Comparison of ENCODE assay signal across 26 mouse cellular contexts in the genomic region with DNA sequence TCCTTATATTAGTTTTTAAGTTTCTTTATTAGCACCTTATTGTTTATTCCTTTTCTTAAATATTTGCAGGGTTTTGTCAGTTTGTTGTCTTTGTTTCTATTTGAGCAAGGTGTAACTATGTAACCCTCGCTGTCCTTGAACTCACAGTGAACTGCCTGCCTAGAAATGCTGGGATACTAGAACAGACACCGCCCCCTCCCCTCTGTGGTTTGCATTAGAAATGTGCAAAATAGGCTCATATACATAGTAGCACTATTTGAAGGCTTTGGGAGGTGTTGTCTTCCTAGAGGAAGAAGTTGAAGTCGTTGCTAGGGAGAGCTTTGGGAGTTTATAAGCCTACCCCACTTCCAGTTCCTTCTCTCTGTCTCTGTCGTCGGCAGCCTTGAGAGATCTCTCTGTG. TPM values are rescaled to one million over a fixed set of nuclear protein-coding genes. Genes with fewer than 3 reads are reported as not detected.
DNase-seq lines count a peak whose midpoint lies in the region; ATAC-seq and TF ChIP-seq lines count a peak whose summit lies in the region.
"Had no signal": no experiment of that assay in that cellular context is flagged by ENCODE, and none has a peak within 500 bp of the region (broad histone marks: within the 10 kb centered on the region; RNA-seq: fewer than 3 reads in every experiment).

No protein-coding gene starts in this region.

- H3K4me3 ChIP-seq in E14TG2a.4 (replicated peaks; ENCODE audit: low read length) (peak overlapping the region; percentile 32; the same call in 1 of the 2 replicates), ES-Bruce4 (ENCODE audit: low read depth, low read length) (peak overlapping the region; percentile 26), MEL (ENCODE audit: control insufficient read depth in 1 of 2, insufficient read depth in 1 of 2, low read depth in 2 of 2, low read length in 2 of 2) (peak overlapping the region in 1 of 2 experiments; percentile 37; a peak in 1 of 4 replicates)
- H3K4me3 ChIP-seq in liver, embryonic 12.5 days: no peak overlapping the region
- no peak overlapping the region for H3K4me3 ChIP-seq in midbrain, embryonic 10.5 days
- H3K4me3 ChIP-seq: embryonic facial prominence, embryonic 10.5 days; embryonic facial prominence, embryonic 13.5 days; erythroblast, embryonic 14.5 days; forebrain, embryonic 12.5 days; forebrain, embryonic 15.5 days; heart, embryonic 13.5 days; hindbrain, embryonic 12.5 days; hindbrain, embryonic 15.5 days had no signal

- TF ChIP-seq CTCF in E14TG2a.4 (conservative IDR thresholded peaks at IDR 0.05; ENCODE audit: low read length): 0 out of 2 replicates have a peak, but pooled peaks have one; percentile 3
- TF ChIP-seq CTCF in ES-Bruce4 (IDR thresholded peaks at IDR 0.05; ENCODE audit: low read depth, low read length): no peak
- no peak for TF ChIP-seq CTCF in MEL (IDR thresholded peaks at IDR 0.05 in 2 of 3, conservative IDR thresholded peaks at IDR 0.05 in 1 of 3; ENCODE audit: control insufficient read depth in 1 of 3, insufficient read depth in 1 of 3, low read depth in 2 of 3, low read length in 3 of 3, poor library complexity in 1 of 3, severe bottlenecking in 1 of 3)

- peak; percentile 97 for TF ChIP-seq EP300 in ES-Bruce4 (IDR thresholded peaks at IDR 0.05; ENCODE audit: insufficient read depth, low read depth, low read length)
- TF ChIP-seq EP300 in MEL (IDR thresholded peaks at IDR 0.05; ENCODE audit: low read depth in 1 of 2, low read length in 2 of 2): no peak

- H3K27me3 ChIP-seq in E14TG2a.4 (ENCODE audit: insufficient read depth, low read length) (no peaks in the 10 kb centered on the region), ES-Bruce4 (ENCODE audit: control insufficient read depth, insufficient read depth, low read length, poor library complexity, severe bottlenecking) (no peaks in the 10 kb centered on the region), MEL (ENCODE audit: control insufficient read depth in 1 of 2, insufficient read depth in 2 of 2, low read length in 2 of 2) (no peaks in the 10 kb centered on the region)
- no peaks in the 10 kb centered on the region for H3K27me3 ChIP-seq in liver, embryonic 12.5 days (replicated peaks)
- H3K27me3 ChIP-seq in midbrain, embryonic 10.5 days (ENCODE audit: low read depth, poor library complexity, severe bottlenecking): no peaks in the 10 kb centered on the region
- H3K27me3 ChIP-seq: embryonic facial prominence, embryonic 13.5 days; forebrain, embryonic 12.5 days; forebrain, embryonic 15.5 days; heart, embryonic 13.5 days; hindbrain, embryonic 12.5 days; hindbrain, embryonic 15.5 days had no signal

- H3K79me2 ChIP-seq in MEL (ENCODE audit: control insufficient read depth, insufficient read depth, low read length, poor library complexity): no peaks in the 10 kb centered on the region

- no peak overlapping the region for H3K4me2 ChIP-seq in liver, embryonic 12.5 days
- H3K4me2 ChIP-seq: embryonic facial prominence, embryonic 13.5 days; forebrain, embryonic 12.5 days; forebrain, embryonic 15.5 days; heart, embryonic 13.5 days; hindbrain, embryonic 12.5 days; hindbrain, embryonic 15.5 days had no signal

- WGBS in liver, embryonic 12.5 days (ENCODE audit: insufficient replicate concordance): 35% methylated on average over 5 of the region's 5 CpGs
- WGBS in midbrain, embryonic 10.5 days: 61% methylated on average over 5 of the region's 5 CpGs

- TF ChIP-seq RAD21 in MEL (IDR thresholded peaks at IDR 0.05; ENCODE audit: low read depth, low read length): no peak

- TF ChIP-seq POLR2A in ES-Bruce4 (IDR thresholded peaks at IDR 0.05; ENCODE audit: insufficient read depth, low read length) (peak; percentile 31), MEL (IDR thresholded peaks at IDR 0.05; ENCODE audit: control insufficient read depth in 1 of 2, insufficient read depth in 1 of 2, low read depth in 1 of 2, low read length in 2 of 2, poor library complexity in 1 of 2) (no peak)

- H3K27ac ChIP-seq in ES-Bruce4 (ENCODE audit: insufficient read depth, low read length): peak overlapping the region; percentile 100
- peak overlapping the region; percentile 16; the same call in 1 of the 2 replicates for H3K27ac ChIP-seq in MEL (ENCODE audit: control insufficient read depth, low read depth, low read length)
- H3K27ac ChIP-seq in liver, embryonic 12.5 days: no peak overlapping the region
- no peak overlapping the region for H3K27ac ChIP-seq in midbrain, embryonic 10.5 days (replicated peaks)
- H3K27ac ChIP-seq: embryonic facial prominence, embryonic 10.5 days; embryonic facial prominence, embryonic 13.5 days; forebrain, embryonic 12.5 days; forebrain, embryonic 15.5 days; heart, embryonic 13.5 days; hindbrain, embryonic 12.5 days; hindbrain, embryonic 15.5 days had no signal

- H3K9ac ChIP-seq in ES-Bruce4 (ENCODE audit: low read depth, poor library complexity, severe bottlenecking) (peak overlapping the region; percentile 74; the same call in 1 of the 2 replicates), MEL (ENCODE audit: control insufficient read depth, low read depth, low read length, poor library complexity, severe bottlenecking) (0 out of 2 replicates have a peak overlapping the region, but pooled peaks have one; percentile 27)
- no peak overlapping the region for H3K9ac ChIP-seq in liver, embryonic 12.5 days
- H3K9ac ChIP-seq: embryonic facial prominence, embryonic 13.5 days; forebrain, embryonic 12.5 days; forebrain, embryonic 15.5 days; heart, embryonic 13.5 days; hindbrain, embryonic 12.5 days; hindbrain, embryonic 15.5 days had no signal

- H3K9me3 ChIP-seq in E14TG2a.4 (ENCODE audit: low read length) (0 out of 2 replicates have a peak, but pooled peaks cover 6% of the 10 kb centered on the region), ES-Bruce4 (replicated peaks; ENCODE audit: control insufficient read depth, insufficient read depth, low read length, poor library complexity, severe bottlenecking) (peaks cover 5% of the 10 kb centered on the region; the same call in 1 of the 2 replicates), MEL (replicated peaks; ENCODE audit: insufficient read depth, low read length) (no peaks in the 10 kb centered on the region)
- no peaks in the 10 kb centered on the region for H3K9me3 ChIP-seq in liver, embryonic 12.5 days (replicated peaks)
- no peaks in the 10 kb centered on the region for H3K9me3 ChIP-seq in midbrain, embryonic 10.5 days (replicated peaks)
- H3K9me3 ChIP-seq: embryonic facial prominence, embryonic 10.5 days; forebrain, embryonic 12.5 days; forebrain, embryonic 15.5 days; G1E; heart, embryonic 13.5 days; hindbrain, embryonic 12.5 days; hindbrain, embryonic 15.5 days had no signal

- DNase-seq in MEL (ENCODE audit: low read depth, low spot score) (no peak), ZHBTc4 (ENCODE audit: low read depth, low spot score) (peak; percentile 84)
- no peak for DNase-seq in midbrain, embryonic 10.5 days (ENCODE audit: low spot score)
- DNase-seq: adrenal gland, adult 2 months; adrenal gland, postnatal 14 days; cerebellum, adult 11 months; cerebellum, adult 2 months; cerebellum, adult 9-11 months; cerebellum, postnatal 25 days; gastrocnemius, postnatal 25 days; heart, adult 18-20 months; heart, postnatal 14 days had no signal

- H3K4me1 ChIP-seq in E14TG2a.4 (replicated peaks; ENCODE audit: low read depth, low read length) (peaks cover 74% of the 10 kb centered on the region), ES-Bruce4 (ENCODE audit: control insufficient read depth, insufficient read depth, low read length) (peaks cover 4% of the 10 kb centered on the region), MEL (ENCODE audit: control insufficient read depth in 1 of 2, insufficient read depth in 2 of 2, low read length in 2 of 2) (peaks cover 12 to 24% of the 10 kb centered on the region in 2 experiments)
- peaks cover 12% of the 10 kb centered on the region; the same call in 1 of the 2 replicates for H3K4me1 ChIP-seq in liver, embryonic 12.5 days
- H3K4me1 ChIP-seq in midbrain, embryonic 10.5 days: peaks cover 11% of the 10 kb centered on the region
- H3K4me1 ChIP-seq: embryonic facial prominence, embryonic 10.5 days; embryonic facial prominence, embryonic 13.5 days; forebrain, embryonic 12.5 days; forebrain, embryonic 15.5 days; heart, embryonic 13.5 days; hindbrain, embryonic 12.5 days; hindbrain, embryonic 15.5 days had no signal

- no peak for ATAC-seq in megakaryocyte progenitor cell, adult 5-6 weeks (replicated peaks; ENCODE audit: poor library complexity)
- no peak for ATAC-seq in liver, embryonic 12.5 days
- ATAC-seq: forebrain, embryonic 15.5 days; intestine, postnatal 0 days had no signal

- H3K36me3 ChIP-seq in E14TG2a.4 (ENCODE audit: insufficient read depth, low read length) (no peaks in the 10 kb centered on the region), ES-Bruce4 (ENCODE audit: control insufficient read depth, insufficient read depth, low read length, poor library complexity, severe bottlenecking) (no peaks in the 10 kb centered on the region), MEL (ENCODE audit: control insufficient read depth in 1 of 2, insufficient read depth in 2 of 2, low read length in 2 of 2) (peaks cover 0 to 19% of the 10 kb centered on the region in 2 experiments; a peak in 2 of 4 replicates)
- H3K36me3 ChIP-seq in liver, embryonic 12.5 days: no peaks in the 10 kb centered on the region
- no peaks in the 10 kb centered on the region for H3K36me3 ChIP-seq in midbrain, embryonic 10.5 days
- H3K36me3 ChIP-seq: embryonic facial prominence, embryonic 10.5 days; embryonic facial prominence, embryonic 13.5 days; forebrain, embryonic 12.5 days; forebrain, embryonic 15.5 days; G1E; heart, embryonic 13.5 days; hindbrain, embryonic 12.5 days; hindbrain, embryonic 15.5 days had no signal

TF ChIP-seq in MEL, 35 proteins besides CTCF, POLR2A, EP300 and RAD21 (continues in another document):
- no peak for TF ChIP-seq MEF2A (IDR thresholded peaks at IDR 0.05; ENCODE audit: extremely low read depth, insufficient replicate concordance, low read depth, low read length, poor library complexity, severe bottlenecking)
- no peak for TF ChIP-seq USF1 (IDR thresholded peaks at IDR 0.05; ENCODE audit: low read depth, low read length)
- TF ChIP-seq POLR2AphosphoS5 (IDR thresholded peaks at IDR 0.05; ENCODE audit: borderline replicate concordance, low read depth, low read length): no peak
- no peak for TF ChIP-seq MYB (IDR thresholded peaks at IDR 0.05; ENCODE audit: low read depth, low read length)
- no peak for TF ChIP-seq CHD1 (IDR thresholded peaks at IDR 0.05; ENCODE audit: low read depth, low read length)
- TF ChIP-seq GATA1 (IDR thresholded peaks at IDR 0.05; ENCODE audit: low read depth, low read length): no peak

RNA-seq across cellular contexts. Expression of a gene that starts 5.7 kb away (rescaled TPM):
- polyA plus RNA-seq in ES-Bruce4 (2011; ENCODE audit: insufficient read depth, insufficient read length, low read depth, missing spikeins) (182 and 205 TPM in 2 replicates), MEL (2012; ENCODE audit: insufficient read depth in 1 of 2, insufficient read length in 2 of 2, low read depth in 1 of 2, low replicate concordance in 2 of 2, missing spikeins in 1 of 2) (10 to 100 TPM in 1 of 2 experiments, not detected in 1; 36.0 TPM)
- total RNA-seq in MEL (2012; rRNA removed): 28.4 and 29.2 TPM in 2 replicates
- 71.7 and 75.5 TPM in 2 replicates for total RNA-seq in megakaryocyte progenitor cell, adult 5-6 weeks (2015)
- 55.9 and 62.8 TPM in 2 replicates for total RNA-seq in megakaryocyte progenitor cell, adult 5-6 weeks (2017)
- 26.1 and 28.2 TPM in 2 replicates for polyA plus RNA-seq in liver, embryonic 12.5 days (2016; fragmentation: Nextera tagmentation; extraction: Ambion mirVana)
- polyA plus RNA-seq in midbrain, embryonic 10.5 days (2016; fragmentation: Nextera tagmentation; extraction: Ambion mirVana): 43.6 and 44.2 TPM in 2 replicates

Comparison
In these comparisons a context has a peak if more than half of its experiments do, and no peak if none do; other contexts are left out.
1. H3K4me3 ChIP-seq: peak in E14TG2a.4 (single experiment) and ES-Bruce4 (single experiment); none in liver, embryonic 12.5 days (single experiment) and midbrain, embryonic 10.5 days (single experiment).
2. H3K27ac ChIP-seq: peak in ES-Bruce4 (single experiment) and MEL (single experiment); none in liver, embryonic 12.5 days (single experiment) and midbrain, embryonic 10.5 days (single experiment).